Mouse (Mus musculus) naive thymus-derived CD4-positive, alpha-beta T cell, adult 2 months (primary cell): Measurements from ENCODE around the gene Foxp4.

Source experiments
- DNase-seq: peaks from one replicate; pipeline ENCODE4 v3.0.0-alpha.2; 2011; ENCODE audit warnings: low read depth

Foxp4 gene

DNA sequence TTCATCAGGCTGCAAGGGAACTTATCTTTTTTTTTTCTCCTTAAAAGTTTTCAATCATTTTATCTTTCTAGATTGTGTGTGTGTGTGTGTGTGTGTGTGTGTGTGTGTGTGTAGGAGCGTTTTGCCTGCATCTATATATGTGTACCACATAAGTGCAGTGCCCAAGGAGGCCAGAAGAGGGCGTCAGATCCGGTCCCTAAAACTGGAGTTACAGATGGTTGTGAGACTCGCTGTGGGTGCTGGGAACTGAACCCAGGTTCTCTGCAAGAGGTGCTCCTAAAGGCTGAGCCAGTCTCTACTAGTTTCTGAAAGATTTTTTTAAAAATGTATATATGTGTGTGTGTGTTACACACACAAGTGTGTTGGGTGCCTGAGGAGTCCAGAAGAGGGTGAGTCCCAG lies 5.0 kb upstream of the Foxp4 start:
- no peak for DNase-seq

DNA sequence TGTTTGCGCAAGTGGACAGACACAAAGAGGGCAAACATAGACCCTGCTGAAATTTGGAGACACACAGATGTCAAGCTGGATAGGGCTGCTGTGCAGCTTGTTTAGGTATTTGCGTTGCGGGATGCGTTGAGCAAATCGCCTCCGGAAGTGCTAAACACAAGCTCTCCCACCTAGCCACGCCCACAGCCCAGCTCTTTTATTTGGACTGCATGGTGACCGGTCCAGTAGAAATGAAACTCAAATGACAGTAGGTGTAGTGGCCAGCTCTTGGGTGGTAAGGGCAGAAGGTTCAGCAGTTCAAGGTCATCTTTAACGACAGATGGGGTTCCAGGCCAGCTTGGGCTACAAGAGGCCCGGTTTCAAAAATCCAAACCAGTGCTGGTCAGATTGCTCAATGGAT lies 1.5 kb upstream of the Foxp4 start:
- no peak for DNase-seq

DNA sequence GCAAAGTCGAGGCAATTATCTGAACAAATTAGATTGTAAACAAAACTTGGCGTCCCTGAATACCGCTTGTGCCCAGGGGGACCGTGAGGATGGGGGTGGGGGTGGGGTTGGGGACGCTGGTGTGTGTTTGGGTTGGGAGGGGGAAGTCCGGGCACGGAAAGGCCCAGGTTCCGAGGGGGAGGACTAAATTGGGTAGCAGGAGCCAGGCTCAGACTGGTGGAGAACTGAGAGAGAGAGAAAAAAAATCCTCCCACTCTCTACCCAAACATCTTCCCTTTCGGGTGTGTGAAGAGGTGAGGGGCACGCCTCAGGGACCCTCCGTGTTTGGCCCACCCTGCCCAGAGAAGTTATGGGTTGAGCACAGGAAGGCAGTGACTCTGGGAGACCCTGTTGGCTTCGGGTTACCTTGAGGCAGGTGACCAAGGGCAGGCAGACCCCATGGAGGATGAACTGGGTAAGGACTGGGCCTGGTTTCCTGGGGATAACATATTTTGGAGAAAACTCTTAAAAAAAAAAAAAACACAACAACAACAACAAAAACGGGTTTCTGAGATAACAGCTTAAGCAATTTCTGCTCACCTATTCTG lies 988 bp upstream of the Foxp4 start:
- no peak for DNase-seq

DNA sequence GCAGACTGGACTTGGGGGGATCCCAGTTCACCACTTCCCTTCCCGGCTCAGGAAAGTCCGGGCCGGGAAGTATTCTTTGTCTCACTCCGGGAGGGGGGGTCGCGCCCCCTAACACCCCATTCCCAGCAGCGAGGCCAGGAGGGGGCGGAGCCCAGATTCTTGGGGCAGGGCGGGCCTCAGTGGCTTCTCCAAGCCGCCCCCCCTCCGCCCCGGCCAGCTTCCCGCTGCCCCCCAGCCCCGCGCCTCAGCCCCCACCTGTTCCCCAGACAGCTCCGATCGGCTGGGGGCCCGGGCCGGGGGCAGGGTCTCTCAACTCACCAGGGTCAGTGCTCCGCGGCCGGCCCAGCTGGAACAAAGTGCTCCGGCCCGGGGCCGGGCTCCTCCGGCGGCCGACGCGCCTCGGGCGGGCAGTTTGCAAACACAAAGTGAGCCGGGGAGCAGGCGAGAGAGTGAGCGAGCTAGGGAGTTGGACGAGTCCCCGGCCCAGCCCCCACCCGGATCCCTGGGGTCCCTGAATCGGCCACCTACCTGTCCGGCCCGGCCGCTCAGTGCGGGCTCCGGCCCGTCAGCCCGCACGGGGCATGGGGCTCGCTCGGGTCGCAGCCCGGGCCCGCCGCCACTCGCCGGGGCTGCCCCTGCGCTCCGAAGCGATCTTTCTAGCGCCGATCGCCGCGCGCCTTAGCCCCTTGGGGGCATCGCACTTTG lies 615 bp downstream of the Foxp4 start:
- DNase-seq, result peak; percentile 56

DNA sequence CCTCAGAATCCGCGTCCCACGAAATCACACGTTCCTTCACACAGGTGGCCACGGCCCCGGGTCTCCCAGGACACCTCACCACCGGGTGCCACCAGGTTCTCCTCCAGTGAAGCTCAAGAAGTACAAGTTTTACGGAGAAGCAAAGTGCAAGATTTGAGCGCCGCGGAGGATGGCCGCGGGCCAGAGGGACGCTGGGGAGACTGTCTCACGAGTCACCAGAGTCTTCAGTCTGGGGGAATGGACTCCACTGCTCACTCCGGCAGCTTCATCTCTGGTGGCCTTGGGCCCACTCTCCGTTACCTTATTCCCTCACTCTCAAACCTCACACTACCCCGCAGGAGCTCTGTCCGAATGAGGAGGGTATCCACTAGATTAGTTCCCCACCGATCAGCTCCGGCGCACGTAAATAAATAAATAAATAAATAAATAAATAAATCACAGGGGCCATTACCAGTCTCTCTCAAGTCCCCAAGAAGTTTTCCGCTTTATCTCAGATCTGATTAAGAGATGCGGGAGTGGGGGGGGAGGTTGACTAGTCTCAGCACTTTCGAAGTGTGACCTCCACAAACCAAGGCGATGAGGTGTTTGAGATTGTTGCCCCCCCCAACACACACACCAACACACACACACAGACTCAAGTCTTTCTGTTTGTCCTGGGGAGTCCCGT lies 1.3 kb downstream of the Foxp4 start:
- DNase-seq, result peak; percentile 46

DNA sequence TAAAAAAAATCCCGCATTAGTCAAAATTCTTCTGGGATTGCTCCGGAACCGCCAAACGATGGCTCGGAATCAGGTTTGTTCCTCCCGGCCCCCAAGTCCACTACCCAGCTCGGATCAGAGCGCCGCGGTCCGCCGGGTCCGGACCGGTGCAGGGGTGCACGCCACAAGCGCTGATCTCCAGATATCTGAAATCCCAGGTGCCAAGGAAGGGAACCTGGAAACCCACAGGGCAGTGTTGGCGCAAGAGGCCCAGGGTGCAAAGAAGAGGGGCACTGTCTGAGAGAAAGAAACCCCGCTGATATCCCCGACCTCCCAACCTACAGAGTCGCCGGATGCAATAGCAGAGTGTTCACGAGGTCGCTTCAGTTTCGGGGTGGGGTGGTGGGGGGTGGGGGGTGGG lies 1.9 kb downstream of the Foxp4 start:
- no peak for DNase-seq

DNA sequence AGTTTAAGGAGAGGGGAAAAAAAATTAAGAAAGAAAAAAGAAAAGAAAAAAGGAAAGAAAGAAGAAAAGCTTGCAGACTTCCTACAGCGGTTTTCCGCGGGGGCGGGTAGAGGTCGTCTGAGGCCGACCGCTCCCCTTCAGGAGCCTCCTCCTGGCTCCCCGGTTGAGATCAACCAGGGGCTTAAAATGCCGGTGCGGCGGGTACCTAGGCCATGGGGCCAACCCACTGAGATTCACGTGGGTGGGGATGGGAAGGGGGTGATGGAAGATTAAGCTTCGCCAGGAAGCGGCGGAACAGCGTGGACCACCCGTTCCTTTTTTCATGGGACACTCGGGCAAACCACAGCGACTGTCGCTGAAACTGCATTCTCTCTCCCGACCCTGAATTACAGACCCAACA lies 2.3 kb downstream of the Foxp4 start:
- peak; percentile 37 for DNase-seq

DNA sequence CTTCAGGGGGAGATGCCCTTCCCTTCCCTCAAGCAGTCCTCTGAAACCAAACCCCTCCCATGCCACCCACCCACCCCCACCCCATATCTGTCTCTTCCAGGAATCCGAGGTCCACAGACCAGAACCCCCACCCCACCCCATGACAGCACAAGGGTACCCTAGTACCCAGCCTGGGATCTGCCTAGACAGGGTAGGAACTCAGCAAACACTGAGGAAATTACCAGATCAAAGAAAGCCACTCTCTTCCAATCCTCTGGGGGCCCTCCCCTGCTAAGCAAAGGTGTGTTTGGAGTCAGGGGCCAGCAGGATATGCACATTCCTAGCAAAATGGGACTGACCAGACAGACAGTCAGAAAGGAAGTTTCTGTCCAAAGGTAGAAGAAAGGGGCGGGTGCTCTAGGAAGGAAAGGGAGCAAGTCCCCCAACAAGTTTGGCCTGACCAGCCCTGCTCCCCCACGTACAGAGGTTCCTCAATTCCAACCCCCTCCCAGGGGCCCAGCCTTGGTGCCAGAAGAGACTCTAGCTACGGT lies 3.2 kb downstream of the Foxp4 start:
- DNase-seq, result no peak

DNA sequence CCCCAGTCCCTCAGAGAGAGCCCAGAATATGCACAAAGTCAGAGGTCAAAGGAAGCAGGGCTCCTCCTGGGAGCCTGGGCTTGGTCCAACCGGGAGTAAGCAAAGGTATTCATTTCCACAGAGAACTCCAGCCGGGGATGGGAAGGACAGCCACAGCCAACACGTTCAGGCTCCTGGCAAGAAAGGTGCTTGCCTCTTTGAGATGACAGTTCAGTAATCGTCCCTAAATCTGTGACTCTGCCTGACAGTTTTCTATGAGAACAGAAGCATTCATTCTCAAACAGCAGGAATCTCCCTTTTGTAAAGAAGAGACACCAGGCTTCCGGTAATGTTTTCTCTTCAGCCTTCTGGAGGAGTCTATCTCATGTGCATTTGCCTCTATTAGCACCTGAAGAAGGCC lies 4.6 kb downstream of the Foxp4 start:
- no peak for DNase-seq

DNA sequence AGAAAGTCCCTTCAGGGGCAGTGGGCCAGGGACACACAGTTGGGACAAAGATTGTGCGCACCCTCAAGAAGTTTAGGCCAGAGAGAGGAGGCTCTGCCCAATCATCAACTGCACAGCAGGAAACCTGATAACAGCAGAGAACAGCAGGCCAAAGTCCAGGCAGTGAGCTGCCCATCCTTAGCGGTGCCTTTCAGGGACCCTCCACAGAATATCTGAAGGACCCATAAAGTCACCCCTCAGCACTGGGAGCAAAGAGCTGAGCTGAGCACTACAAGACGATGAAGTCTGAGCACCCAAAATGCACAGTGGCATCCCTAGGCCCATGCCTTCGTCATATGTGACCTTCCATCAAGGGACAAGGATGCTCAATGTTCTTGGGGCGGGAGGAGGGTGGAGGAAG lies 6.5 kb downstream of the Foxp4 start:
- no peak for DNase-seq

DNA sequence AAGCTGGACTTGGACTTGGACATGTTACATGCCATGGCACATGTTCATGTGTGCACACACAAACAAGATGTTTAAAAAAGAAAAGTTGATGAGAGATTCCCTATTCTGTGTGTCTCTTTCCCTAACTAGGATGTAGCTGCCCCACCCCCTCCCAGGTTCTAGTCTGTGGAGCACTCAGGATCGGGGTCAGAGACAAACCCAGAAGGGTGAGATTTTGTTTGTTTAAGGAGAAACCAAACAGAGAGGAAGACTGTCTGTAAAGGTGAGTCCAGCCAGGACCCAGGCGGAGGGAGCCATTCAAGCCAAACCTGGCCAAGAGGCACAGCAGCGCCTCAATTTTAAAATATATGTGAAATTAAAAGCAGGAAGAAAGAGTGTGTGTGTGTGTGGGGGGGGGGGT lies 7.2 kb downstream of the Foxp4 start:
- no peak for DNase-seq

DNA sequence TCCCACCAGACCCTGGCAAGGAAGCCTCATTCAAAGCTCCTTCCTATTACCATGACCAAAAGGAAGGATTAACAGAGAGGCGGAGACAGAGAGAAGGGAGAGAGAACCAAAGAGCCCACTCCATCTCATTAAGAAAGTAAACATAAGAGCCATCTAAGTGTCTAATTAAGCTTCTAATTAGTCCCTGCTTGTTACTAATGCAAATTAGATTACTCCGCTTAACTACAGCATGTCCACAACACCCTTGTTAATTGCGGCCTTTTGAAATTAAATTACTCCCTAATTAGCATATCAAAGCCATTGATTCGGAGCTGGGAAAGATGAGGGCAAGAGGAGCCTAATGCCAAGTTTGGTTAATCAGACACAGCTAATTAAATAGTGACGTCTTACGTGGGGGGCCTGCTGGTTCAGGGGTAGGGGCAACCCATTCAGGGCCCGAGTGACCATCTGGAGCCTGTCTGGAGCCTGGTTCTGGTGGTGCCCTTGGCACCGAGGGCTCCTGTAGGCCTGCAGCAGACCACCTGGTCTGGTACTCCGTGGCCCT lies 9.7 kb downstream of the Foxp4 start:
- no peak for DNase-seq

DNA sequence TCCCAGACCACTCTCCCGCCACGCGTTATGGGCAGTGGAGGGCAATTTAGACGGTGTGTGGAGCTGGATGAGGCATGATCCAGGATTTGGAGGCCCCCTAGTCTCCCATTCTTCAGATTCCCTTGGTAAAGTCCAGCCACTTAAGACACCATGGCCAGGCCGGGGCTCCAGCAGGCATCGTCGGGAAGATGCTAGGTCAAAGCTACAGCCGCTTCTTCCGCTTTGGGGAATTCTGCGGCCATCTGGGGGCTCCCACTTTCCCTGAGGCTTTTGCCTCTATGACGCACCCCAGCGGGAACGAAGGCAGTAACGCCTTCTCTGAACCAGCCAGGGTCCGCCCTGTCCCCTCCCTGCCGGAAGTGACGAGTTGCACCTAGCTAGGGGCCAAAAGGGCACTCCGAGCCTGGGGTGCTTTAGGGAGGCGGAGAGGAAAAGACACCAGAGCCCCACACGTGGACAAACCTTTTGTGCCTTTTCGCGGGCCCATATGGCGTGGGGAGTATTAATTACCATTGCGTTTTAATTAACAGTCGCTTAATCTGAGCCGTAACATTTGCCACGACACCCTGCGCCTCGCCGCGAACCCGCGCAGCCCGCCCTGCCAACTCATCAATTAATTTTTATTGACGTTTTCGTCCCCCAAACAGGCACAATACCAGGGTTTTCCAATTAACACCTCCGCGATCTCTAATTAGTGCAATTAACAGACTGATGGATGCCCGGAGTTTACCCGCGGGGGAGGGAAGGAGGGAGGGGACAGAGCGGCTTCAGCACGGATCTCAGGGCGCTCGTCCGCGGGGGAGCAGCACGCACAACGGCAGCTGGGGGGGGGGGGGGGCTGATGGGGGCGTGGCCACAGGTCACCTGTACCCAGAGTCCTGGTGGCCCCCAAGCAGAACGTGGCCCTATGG lies 15.1 kb downstream of the Foxp4 start:
- peak; percentile 69 for DNase-seq

DNA sequence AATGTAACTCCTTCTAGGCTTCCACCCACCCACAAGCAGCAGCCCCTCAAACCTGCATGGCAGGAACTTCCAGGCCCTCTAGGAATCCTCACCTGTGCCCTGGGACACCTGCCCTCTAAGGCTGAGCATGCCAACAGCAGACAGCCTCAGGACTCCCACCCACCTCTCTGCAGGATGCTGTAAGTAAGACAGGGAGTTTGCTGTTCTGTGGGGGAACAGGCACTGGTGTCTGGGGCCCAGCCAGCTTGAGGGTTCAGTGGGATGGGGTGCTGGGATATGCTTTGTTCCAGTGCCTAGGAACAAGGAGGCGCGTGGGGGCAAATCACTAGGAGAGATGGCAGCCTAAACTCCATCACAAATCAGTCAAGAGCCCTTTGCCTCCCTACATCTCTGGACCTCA lies 16.4 kb downstream of the Foxp4 start:
- no peak for DNase-seq

DNA sequence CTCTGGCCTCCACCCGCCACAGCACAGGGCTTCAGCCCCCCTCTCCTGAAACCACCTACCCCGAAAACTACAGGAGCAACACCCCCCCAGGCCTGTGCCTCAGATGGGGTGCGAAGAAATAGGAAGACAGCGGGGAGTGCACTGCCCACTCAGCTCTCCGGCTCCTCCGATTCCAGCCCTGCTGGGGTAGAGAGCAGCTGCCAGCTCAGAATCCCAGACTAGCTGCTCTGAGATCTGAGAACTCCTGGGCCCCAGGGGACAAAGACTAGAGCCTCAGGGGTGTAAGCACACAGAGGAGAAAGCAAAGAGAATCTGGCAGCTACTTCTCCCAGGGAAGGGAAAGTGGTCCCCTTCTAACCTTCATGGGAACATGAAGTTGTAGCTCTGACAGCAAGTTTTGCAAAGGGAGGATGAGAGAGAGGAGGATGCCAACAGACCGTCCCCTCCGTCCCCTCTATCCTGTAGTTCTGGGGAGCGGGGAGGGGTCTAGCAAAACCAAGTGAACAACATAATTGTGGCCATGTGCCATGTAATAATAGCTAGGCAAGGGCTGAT lies 17.0 kb downstream of the Foxp4 start:
- no peak for DNase-seq

DNA sequence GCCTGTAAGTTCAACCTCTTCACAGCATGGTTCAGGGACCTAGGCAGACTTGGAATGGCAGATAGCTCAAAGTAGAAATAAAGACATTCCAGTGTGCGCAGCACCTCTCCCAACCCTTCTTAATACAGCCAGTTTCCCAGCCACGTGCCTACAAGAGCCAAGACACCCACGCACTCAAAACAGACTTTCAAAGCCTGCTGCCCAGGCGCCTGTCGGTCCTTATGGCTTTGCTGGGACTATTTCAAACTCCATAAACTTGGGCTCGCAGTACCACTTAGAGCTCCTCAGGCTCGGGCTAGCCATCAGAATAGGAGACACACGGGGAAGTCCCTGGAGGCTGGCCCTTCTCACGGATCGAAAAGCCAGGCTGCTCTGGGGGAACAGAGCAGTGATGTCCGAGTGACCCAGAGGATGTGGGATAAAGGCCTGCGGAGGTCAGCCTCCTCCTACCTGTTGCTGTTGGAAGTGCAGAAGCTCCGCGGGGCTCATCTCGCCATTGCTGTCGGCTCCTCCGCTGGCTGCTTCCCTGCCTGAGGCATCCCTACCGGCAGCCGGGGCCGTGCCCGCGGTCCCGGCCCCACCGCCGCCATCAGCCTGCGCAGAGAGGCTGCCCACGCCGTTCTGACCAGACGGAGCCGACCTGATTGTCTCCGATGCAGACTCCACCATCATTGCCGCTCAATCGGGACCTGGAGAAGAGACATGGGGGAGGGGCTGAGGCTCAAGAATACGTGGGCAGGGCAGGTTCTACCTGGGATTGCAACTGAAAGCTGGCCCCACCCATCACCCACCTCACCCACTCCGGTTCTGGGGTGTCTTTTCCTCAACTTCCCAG lies 20.4 kb downstream of the Foxp4 start:
- DNase-seq, result no peak

DNA sequence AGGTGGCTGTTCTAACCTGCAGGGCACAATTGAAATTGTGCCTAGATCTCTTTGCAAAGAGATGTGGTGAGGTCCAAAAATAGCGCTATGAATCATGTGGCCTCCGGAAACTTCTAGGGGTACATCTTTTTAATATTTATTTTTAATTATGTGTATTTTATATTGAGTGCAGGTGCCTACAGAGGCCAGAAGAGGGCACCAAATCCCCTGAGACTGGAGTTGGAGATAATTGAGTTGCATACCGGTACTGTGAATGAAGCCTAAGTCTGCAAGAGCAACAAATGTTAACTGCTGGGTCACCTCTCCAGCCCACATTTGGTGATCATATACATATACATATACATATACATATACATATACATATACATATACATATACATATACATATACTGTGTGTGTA lies 22.7 kb downstream of the Foxp4 start:
- peak; percentile 66 for DNase-seq

DNA sequence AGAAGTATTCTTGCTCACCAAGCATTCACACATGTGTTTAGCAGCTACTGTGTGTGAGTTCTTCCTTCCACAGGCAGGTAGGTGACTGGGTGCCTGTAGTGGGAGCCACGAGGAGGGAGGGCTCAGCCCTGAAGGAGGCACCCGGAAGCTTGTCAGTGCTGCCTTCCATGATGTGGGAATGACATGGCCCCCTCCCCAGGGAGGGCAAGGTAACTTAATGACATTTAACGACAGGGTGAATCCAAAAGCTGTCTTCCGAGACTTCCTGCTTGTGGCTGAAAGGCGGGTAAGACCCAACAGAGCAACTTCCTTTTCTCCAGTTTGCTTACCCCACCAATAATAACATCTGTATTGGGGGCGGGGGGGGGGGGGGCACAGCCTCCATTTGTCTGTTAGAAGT lies 23.7 kb downstream of the Foxp4 start:
- DNase-seq, result peak; percentile 34

DNA sequence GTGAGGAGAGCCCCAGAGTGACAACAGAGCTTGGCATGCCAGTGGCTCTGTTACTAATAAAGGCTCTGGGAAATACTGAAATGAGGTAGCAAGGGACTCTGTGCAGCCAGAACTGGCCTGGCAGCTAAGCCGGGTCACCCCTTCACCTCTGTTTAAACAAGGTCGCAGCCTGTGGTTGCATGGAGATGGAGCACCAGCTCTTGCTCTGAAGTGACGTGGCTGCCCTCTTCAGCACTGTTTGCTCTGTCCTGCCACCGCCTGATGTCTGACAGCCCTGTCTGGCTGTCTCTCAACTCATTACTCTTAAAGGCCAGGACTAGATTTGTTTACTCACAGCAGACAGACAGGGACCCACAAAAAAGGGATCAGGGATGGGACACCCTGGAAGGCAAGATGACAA lies 25.3 kb downstream of the Foxp4 start:
- DNase-seq, result no peak

DNA sequence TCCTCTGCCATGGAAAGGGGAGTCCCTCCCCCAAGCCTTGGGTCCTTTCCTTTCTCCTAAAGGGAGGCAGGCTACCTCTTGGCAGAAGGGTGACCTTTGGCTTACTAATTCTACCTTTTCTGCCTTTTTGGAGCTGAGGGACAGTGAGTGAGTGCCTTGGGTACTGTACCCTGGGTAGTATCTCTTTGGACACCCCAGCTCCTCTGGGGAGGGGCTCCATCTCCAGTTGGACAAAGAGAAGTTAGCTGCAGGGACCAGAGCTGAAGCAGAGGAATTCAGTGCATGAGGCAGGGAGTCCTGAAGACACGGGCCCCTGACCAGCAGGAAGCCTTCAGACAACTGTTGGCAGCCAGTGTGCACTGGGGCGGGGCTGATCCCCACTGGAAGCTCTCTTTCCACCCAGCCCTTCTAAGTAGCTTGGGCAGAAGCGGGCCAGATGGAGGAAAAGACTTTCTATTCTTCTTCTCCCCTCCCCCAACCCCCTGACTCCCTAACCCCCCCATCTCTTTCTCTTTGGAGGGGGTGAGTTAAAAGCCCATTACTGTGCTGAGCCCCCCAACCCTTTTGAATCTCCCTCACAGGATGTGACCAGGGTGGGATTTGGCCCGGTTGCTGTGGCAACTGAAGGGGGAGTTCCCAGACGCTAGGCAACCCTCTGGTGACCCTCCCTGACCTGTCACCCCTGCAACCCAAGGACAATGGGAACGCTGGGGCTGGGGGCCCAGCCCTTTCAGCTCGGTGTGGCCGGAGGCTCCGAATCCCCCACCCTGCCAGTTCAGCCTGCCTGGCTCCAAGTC lies 26.3 kb downstream of the Foxp4 start:
- no peak for DNase-seq
